Mouse (Mus musculus) limb, embryonic 14.5 days (tissue): ENCODE measurements around the gene Gpr62. TPM values are rescaled to one million over a fixed set of nuclear protein-coding genes. Genes with fewer than 3 reads are reported as not detected.
A peak's percentile ranks its signal among the peaks of the same experiment; 100 is the strongest.

Experiments
- ATAC-seq: fragments of 200-750 bp; cut with Nextera tagmentation; 2 replicates; pipeline ENCODE4 v1.8.0; 2017; ENCODE audit warnings: low read depth, moderate number of reproducible peaks, moderate TSS enrichment; ENCODE audit not compliant: low FRiP score
- DNase-seq: peaks from one replicate; pipeline ENCODE4 v3.0.0-alpha.2; 2015; ENCODE audit warnings: low spot score
- H3K27ac ChIP-seq: fragments of 300-500 bp; sonication (generic); replicated peaks from 2 replicates; pipeline ENCODE4 v1.5.1; 2014; ENCODE audit warnings: low read depth, mild to moderate bottlenecking, low read length, moderate library complexity, mixed read lengths
- H3K27me3 ChIP-seq: fragments of 300-500 bp; sonication (generic); 2 replicates; pipeline ENCODE4 v1.6.1; 2014; ENCODE audit warnings: low read length, mixed read lengths; ENCODE audit not compliant: control insufficient read depth, insufficient read depth
- H3K36me3 ChIP-seq: fragments of 300-500 bp; sonication (generic); 2 replicates; pipeline ENCODE4 v1.6.1; 2014; ENCODE audit warnings: mild to moderate bottlenecking, low read length, moderate library complexity, mixed read lengths; ENCODE audit not compliant: control insufficient read depth, insufficient read depth
- H3K4me1 ChIP-seq: fragments of 300-500 bp; sonication (generic); 2 replicates; pipeline ENCODE4 v1.6.1; 2014; ENCODE audit warnings: antibody characterized with exemption, low read length, mixed read lengths; ENCODE audit not compliant: control insufficient read depth, insufficient read depth
- H3K4me2 ChIP-seq: fragments of 300-500 bp; sonication (generic); replicated peaks from 2 replicates; pipeline ENCODE4 v1.6.1; 2014; ENCODE audit warnings: low read depth, mild to moderate bottlenecking, low read length, moderate library complexity; ENCODE audit not compliant: severe bottlenecking
- H3K4me3 ChIP-seq: fragments of 300-500 bp; sonication (generic); replicated peaks from 2 replicates; pipeline ENCODE4 v1.5.1; 2014; ENCODE audit warnings: low read length
- H3K9ac ChIP-seq: fragments of 300-500 bp; sonication (generic); 2 replicates; pipeline ENCODE4 v1.6.1; 2014; ENCODE audit warnings: mild to moderate bottlenecking, low read depth, low read length, moderate library complexity; ENCODE audit not compliant: severe bottlenecking
- H3K9me3 ChIP-seq: fragments of 300-500 bp; sonication (generic); 2 replicates; pipeline ENCODE4 v1.6.1; 2016; ENCODE audit warnings: low read length; ENCODE audit not compliant: control insufficient read depth
- POLR2A ChIP-seq: fragments of 200-500 bp; IDR thresholded peaks from 2 replicates; pipeline ENCODE4 v1.8.0; 2012; ENCODE audit warnings: inconsistent platforms, mild to moderate bottlenecking, moderate library complexity, borderline replicate concordance; ENCODE audit not compliant: insufficient read depth, insufficient read length; ENCODE audit errors: extremely low read depth
- WGBS: fragments of 180-500 bp; shearing (Covaris S2); extraction: QIAGEN DNeasy Blood & Tissue Kit; methylation state at CpG from one replicate; pipeline ENCODE4 v1.1.7; 2014; 5-methylcytosine and 5-hydroxymethylcytosine counted together
- polyA plus RNA-seq, 2 experiments: library from polyadenylated mRNA; depleted of rRNA in 1 of 2; stranded (reverse) in 1 of 2; unstranded in 1 of 2; fragments of >200 nt; fragmentation: Nextera tagmentation in 1 of 2; extraction: Ambion mirVana in 1 of 2; gene quantifications; 2 replicates each; pipeline versions ENCODE4 v1.2.1 to v1.2.3; 2012 to 2014

Gene Gpr62
- polyA plus RNA-seq, 2 experiments = 0.47 to 0.58 TPM

GRCm38 (mm10) chr9:106464751-106465541 lies 792 bp downstream of the Gpr62 start:
- 5% methylated on average over 76 of the region's 99 CpGs for WGBS
- Histone ChIP-seq H3K4me3 (peak overlapping the region; percentile 58), H3K27ac (0 out of 2 replicates have a peak overlapping the region, but pooled peaks have one; percentile 3), H3K9ac (peak overlapping the region; percentile 76), H3K4me1 (peaks cover 5% of the 10 kb centered on the region), H3K36me3 (peaks cover 41% of the 10 kb centered on the region), H3K27me3 (no peaks in the 10 kb centered on the region), H3K9me3 (no peaks in the 10 kb centered on the region), H3K4me2 (peak overlapping the region; percentile 99)
- DNase-seq (peak; percentile 68), ATAC-seq (peak; percentile 74)
- no peak for TF ChIP-seq POLR2A

- Histone ChIP-seq H3K4me1 (peaks cover 5% of the 10 kb centered on the region), H3K9me3 (no peaks in the 10 kb centered on the region), H3K27ac (no peak overlapping the region), H3K9ac (no peak overlapping the region), H3K4me2 (no peak overlapping the region), H3K4me3 (no peak overlapping the region), H3K27me3 (no peaks in the 10 kb centered on the region), H3K36me3 (peaks cover 41% of the 10 kb centered on the region)
- ATAC-seq (no peak), DNase-seq (no peak)
- TF ChIP-seq POLR2A = no peak
- WGBS = 86% methylated on average over 21 of the region's 21 CpGs
Observed at GRCm38 (mm10) chr9:106463122-106464063, 2.3 kb downstream of the Gpr62 start.

- WGBS = 95% methylated on average over 12 of the region's 12 CpGs
- Histone ChIP-seq H3K9ac (no peak overlapping the region), H3K36me3 (peaks cover 41% of the 10 kb centered on the region), H3K4me1 (peaks cover 5% of the 10 kb centered on the region), H3K4me2 (no peak overlapping the region), H3K4me3 (no peak overlapping the region), H3K27ac (no peak overlapping the region), H3K27me3 (no peaks in the 10 kb centered on the region), H3K9me3 (no peaks in the 10 kb centered on the region)
- TF ChIP-seq POLR2A = no peak
- DNase-seq (no peak), ATAC-seq (no peak)
Observed at GRCm38 (mm10) chr9:106462430-106462800, 3.3 kb downstream of the Gpr62 start.

GRCm38 (mm10) chr9:106461641-106462429 lies 3.9 kb downstream of the Gpr62 start:
- Histone ChIP-seq H3K4me3 (no peak overlapping the region), H3K9ac (no peak overlapping the region), H3K4me2 (no peak overlapping the region), H3K27ac (no peak overlapping the region), H3K4me1 (peaks cover 11% of the 10 kb centered on the region), H3K27me3 (no peaks in the 10 kb centered on the region), H3K36me3 (peaks cover 41% of the 10 kb centered on the region), H3K9me3 (no peaks in the 10 kb centered on the region)
- DNase-seq = no peak
- TF ChIP-seq POLR2A = no peak
- ATAC-seq = no peak
- 84% methylated on average over 16 of the region's 16 CpGs for WGBS

GRCm38 (mm10) chr9:106461026-106461415 lies 4.7 kb downstream of the Gpr62 start:
- H3K9ac ChIP-seq = no peak overlapping the region
- no peak overlapping the region for H3K4me3 ChIP-seq
- peaks cover 19% of the 10 kb centered on the region for H3K4me1 ChIP-seq
- H3K4me2 ChIP-seq = no peak overlapping the region
- ATAC-seq = no peak
- WGBS = 89% methylated on average over 8 of the region's 9 CpGs
- no peaks in the 10 kb centered on the region for H3K9me3 ChIP-seq
- peaks cover 41% of the 10 kb centered on the region for H3K36me3 ChIP-seq
- H3K27ac ChIP-seq = no peak overlapping the region
- no peaks in the 10 kb centered on the region for H3K27me3 ChIP-seq
- no peak for TF ChIP-seq POLR2A
- no peak for DNase-seq
